25 mouse cellular contexts compared by ENCODE assay signal in the genomic region with DNA sequence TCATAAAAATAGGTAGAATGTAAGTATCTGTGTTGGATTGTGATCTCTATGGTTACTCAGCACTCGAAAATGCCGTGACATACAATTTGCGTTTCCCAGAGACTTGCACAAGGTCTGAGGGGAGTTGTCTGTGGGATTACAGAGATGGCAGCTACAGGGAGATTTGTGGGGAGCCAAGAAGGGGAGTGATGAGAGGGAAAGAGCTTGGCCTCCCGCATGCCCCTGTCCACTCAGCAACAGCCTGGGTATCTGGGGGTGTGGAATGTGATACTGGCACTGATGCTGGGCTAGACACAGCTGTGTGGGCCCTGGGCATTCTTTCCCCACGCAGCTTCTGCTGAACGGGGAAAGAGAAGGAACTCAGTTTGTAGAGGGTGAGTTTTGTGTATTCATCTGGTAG. TPM values are rescaled to one million over a fixed set of nuclear protein-coding genes. Genes with fewer than 3 reads are reported as not detected.
DNase-seq lines count a peak whose midpoint lies in the region; ATAC-seq and TF ChIP-seq lines count a peak whose summit lies in the region.
"Had no signal": no experiment of that assay in that cellular context is flagged by ENCODE, and none has a peak within 500 bp of the region (broad histone marks: within the 10 kb centered on the region; RNA-seq: fewer than 3 reads in every experiment).

No protein-coding gene starts in this region.

- no peaks in the 10 kb centered on the region for H3K36me3 ChIP-seq in midbrain, embryonic 11.5 days (ENCODE audit: control insufficient read depth, insufficient read depth, low read length)
- no peaks in the 10 kb centered on the region for H3K36me3 ChIP-seq in midbrain, postnatal 0 days (ENCODE audit: insufficient read depth, low read length)
- H3K36me3 ChIP-seq: embryonic facial prominence, embryonic 12.5 days; embryonic facial prominence, embryonic 15.5 days; heart, embryonic 12.5 days; heart, embryonic 15.5 days; hindbrain, embryonic 12.5 days; intestine, embryonic 15.5 days had no signal

- H3K9me3 ChIP-seq in midbrain, embryonic 11.5 days (ENCODE audit: control insufficient read depth, low read length), result no peaks in the 10 kb centered on the region
- H3K9me3 ChIP-seq in midbrain, postnatal 0 days (ENCODE audit: low read length), result no peaks in the 10 kb centered on the region
- H3K9me3 ChIP-seq: embryonic facial prominence, embryonic 12.5 days; embryonic facial prominence, embryonic 15.5 days; heart, embryonic 12.5 days; heart, embryonic 15.5 days; hindbrain, embryonic 12.5 days; intestine, embryonic 15.5 days had no signal

- H3K27me3 ChIP-seq in midbrain, embryonic 11.5 days (ENCODE audit: control insufficient read depth, insufficient read depth, low read length), result no peaks in the 10 kb centered on the region
- no peaks in the 10 kb centered on the region for H3K27me3 ChIP-seq in midbrain, postnatal 0 days (ENCODE audit: insufficient read depth, low read length)
- H3K27me3 ChIP-seq: hindbrain, embryonic 12.5 days had no signal

- peak; percentile 37 for DNase-seq in cerebellum, adult 11-12 months
- DNase-seq in cerebellum, adult 18-20 months, result no peak
- peak; percentile 38 for DNase-seq in cerebellum, adult 9-11 months
- no peak for DNase-seq in cerebellum, postnatal 4 days (ENCODE audit: low spot score in 2 of 2)
- peak; percentile 79 for DNase-seq in midbrain, embryonic 11.5 days (ENCODE audit: low spot score, missing footprints)
- DNase-seq in midbrain, postnatal 0 days (ENCODE audit: low spot score), result no peak
- DNase-seq: adrenal gland, adult 8-10 months; adrenal gland, postnatal 25 days; forebrain, postnatal 0 days; gastrocnemius, adult 2 months; gastrocnemius, postnatal 14 days; heart, adult 18-20 months; heart, postnatal 10 days; heart, postnatal 4 days; kidney, adult 11 months had no signal

- H3K4me2 ChIP-seq in midbrain, embryonic 11.5 days, result no peak overlapping the region
- no peak overlapping the region for H3K4me2 ChIP-seq in midbrain, postnatal 0 days (ENCODE audit: low read depth, low read length, poor library complexity, severe bottlenecking)
- H3K4me2 ChIP-seq: embryonic facial prominence, embryonic 12.5 days; embryonic facial prominence, embryonic 15.5 days; heart, embryonic 12.5 days; heart, embryonic 15.5 days; hindbrain, embryonic 12.5 days; intestine, embryonic 15.5 days had no signal

- 67% methylated on average over 6 of the region's 6 CpGs for WGBS in midbrain, embryonic 11.5 days
- 55% methylated on average over 6 of the region's 6 CpGs for WGBS in midbrain, postnatal 0 days

- TF ChIP-seq CTCF in midbrain, postnatal 0 days (IDR thresholded peaks at IDR 0.05), result no peak

- H3K9ac ChIP-seq in midbrain, embryonic 11.5 days (ENCODE audit: low read length), result no peak overlapping the region
- no peak overlapping the region for H3K9ac ChIP-seq in midbrain, postnatal 0 days (replicated peaks; ENCODE audit: low read length, poor library complexity, severe bottlenecking)
- H3K9ac ChIP-seq: embryonic facial prominence, embryonic 12.5 days; embryonic facial prominence, embryonic 15.5 days; forebrain, postnatal 0 days; heart, embryonic 12.5 days; heart, embryonic 15.5 days; hindbrain, embryonic 12.5 days; intestine, embryonic 15.5 days had no signal

- no peak overlapping the region for H3K27ac ChIP-seq in midbrain, embryonic 11.5 days (ENCODE audit: low read depth, low read length)
- H3K27ac ChIP-seq in midbrain, postnatal 0 days (ENCODE audit: low read depth, low read length), result no peak overlapping the region
- H3K27ac ChIP-seq: embryonic facial prominence, embryonic 12.5 days; embryonic facial prominence, embryonic 15.5 days; gastrocnemius, adult 2 months; heart, embryonic 15.5 days; hindbrain, embryonic 12.5 days; intestine, embryonic 15.5 days had no signal

- no peak overlapping the region for H3K4me3 ChIP-seq in midbrain, embryonic 11.5 days (ENCODE audit: low read depth, low read length)
- no peak overlapping the region for H3K4me3 ChIP-seq in midbrain, postnatal 0 days (ENCODE audit: low read depth, low read length)
- H3K4me3 ChIP-seq: embryonic facial prominence, embryonic 12.5 days; embryonic facial prominence, embryonic 15.5 days; gastrocnemius, adult 2 months; heart, embryonic 12.5 days; heart, embryonic 15.5 days; hindbrain, embryonic 12.5 days; intestine, embryonic 15.5 days had no signal

- no peak for ATAC-seq in midbrain, embryonic 11.5 days (ENCODE audit: low FRiP score)
- ATAC-seq in midbrain, postnatal 0 days (ENCODE audit: low FRiP score), result no peak
- ATAC-seq: activated CD4-positive, CD25-positive, alpha-beta regulatory T cell, adult 4 months; forebrain, embryonic 14.5 days; forebrain, postnatal 0 days; hindbrain, embryonic 16.5 days; intestine, embryonic 15.5 days had no signal

- H3K4me1 ChIP-seq in midbrain, embryonic 11.5 days (ENCODE audit: control insufficient read depth, insufficient read depth, low read length), result peaks cover 21% of the 10 kb centered on the region
- H3K4me1 ChIP-seq in midbrain, postnatal 0 days (ENCODE audit: insufficient read depth, low read length), result peaks cover 3% of the 10 kb centered on the region; the same call in 1 of the 2 replicates

RNA-seq across cellular contexts. Expression of gene Cadm3, which starts 3.0 kb away (rescaled TPM):
- polyA plus RNA-seq in midbrain, embryonic 11.5 days (2014; fragmentation: Nextera tagmentation; extraction: Ambion mirVana), result 19.4 and 22.9 TPM in 2 replicates
- total RNA-seq in midbrain, postnatal 0 days (2014; rRNA removed), result 547 and 554 TPM in 2 replicates
- polyA plus RNA-seq in midbrain, postnatal 0 days (2015; fragmentation: Nextera tagmentation; extraction: Ambion mirVana), result 53.9 and 60.8 TPM in 2 replicates
- polyA plus RNA-seq: activated CD4-positive, CD25-positive, alpha-beta regulatory T cell, adult 4 months had no signal

RNA-seq across cellular contexts. Expression of gene Aim2, which starts 19.8 kb away (rescaled TPM):
- polyA plus RNA-seq in midbrain, embryonic 11.5 days (2014; fragmentation: Nextera tagmentation; extraction: Ambion mirVana), result 4.1 and 6.6 TPM in 2 replicates
- total RNA-seq in midbrain, postnatal 0 days (2014; rRNA removed), result 0.66 and 2.8 TPM in 2 replicates
- polyA plus RNA-seq in midbrain, postnatal 0 days (2015; fragmentation: Nextera tagmentation; extraction: Ambion mirVana), result 0.89 and 1.0 TPM in 2 replicates

RNA-seq across cellular contexts. Expression of gene Ackr1, which starts 36.9 kb away (rescaled TPM):
- polyA plus RNA-seq in midbrain, embryonic 11.5 days (2014; fragmentation: Nextera tagmentation; extraction: Ambion mirVana), result 3.5 and 5.4 TPM in 2 replicates
- total RNA-seq in midbrain, postnatal 0 days (2014; rRNA removed), result 38.0 and 52.3 TPM in 2 replicates
- 23.1 and 24.1 TPM in 2 replicates for polyA plus RNA-seq in midbrain, postnatal 0 days (2015; fragmentation: Nextera tagmentation; extraction: Ambion mirVana)
- total RNA-seq: ES-E14 had no signal
- polyA plus RNA-seq: activated CD4-positive, CD25-positive, alpha-beta regulatory T cell, adult 4 months had no signal

Comparison
In these comparisons a context has a peak if more than half of its experiments do, and no peak if none do; other contexts are left out.
1. DNase-seq: peak in cerebellum, adult 11-12 months (single experiment), cerebellum, adult 9-11 months (single experiment) and midbrain, embryonic 11.5 days (single experiment); none in cerebellum, adult 18-20 months (0 of 2), cerebellum, postnatal 4 days (0 of 2) and midbrain, postnatal 0 days (single experiment).